Mouse (Mus musculus): ENCODE measurements around the gene Nlgn2. TPM values are rescaled to one million over a fixed set of nuclear protein-coding genes. Genes with fewer than 3 reads are reported as not detected.

The Nlgn2 gene
- 0.61 TPM for polyA plus RNA-seq (2017; shearing (Covaris generic))

DNA sequence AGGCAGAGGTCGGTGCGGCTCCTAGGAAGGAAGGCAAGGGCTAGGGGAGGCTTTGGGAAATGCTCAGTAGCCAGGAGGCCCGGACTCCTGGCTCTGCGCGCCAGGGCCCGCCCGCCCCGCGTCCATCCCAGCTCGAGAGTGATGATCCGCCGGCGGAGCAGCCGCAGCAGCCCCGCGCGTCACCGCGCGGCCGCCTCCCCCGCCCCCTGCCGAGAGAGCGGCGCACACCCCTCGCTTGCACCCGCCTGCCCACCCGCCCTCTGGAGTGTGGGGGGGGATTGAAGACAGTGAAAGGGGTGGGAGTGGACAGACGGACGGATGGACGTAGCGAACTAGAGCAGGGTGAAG, at the start of gene Nlgn2:
Nlgn2 (minus strand) TSS at position 181 of the 348 bp plus-strand sequence.

DNA sequence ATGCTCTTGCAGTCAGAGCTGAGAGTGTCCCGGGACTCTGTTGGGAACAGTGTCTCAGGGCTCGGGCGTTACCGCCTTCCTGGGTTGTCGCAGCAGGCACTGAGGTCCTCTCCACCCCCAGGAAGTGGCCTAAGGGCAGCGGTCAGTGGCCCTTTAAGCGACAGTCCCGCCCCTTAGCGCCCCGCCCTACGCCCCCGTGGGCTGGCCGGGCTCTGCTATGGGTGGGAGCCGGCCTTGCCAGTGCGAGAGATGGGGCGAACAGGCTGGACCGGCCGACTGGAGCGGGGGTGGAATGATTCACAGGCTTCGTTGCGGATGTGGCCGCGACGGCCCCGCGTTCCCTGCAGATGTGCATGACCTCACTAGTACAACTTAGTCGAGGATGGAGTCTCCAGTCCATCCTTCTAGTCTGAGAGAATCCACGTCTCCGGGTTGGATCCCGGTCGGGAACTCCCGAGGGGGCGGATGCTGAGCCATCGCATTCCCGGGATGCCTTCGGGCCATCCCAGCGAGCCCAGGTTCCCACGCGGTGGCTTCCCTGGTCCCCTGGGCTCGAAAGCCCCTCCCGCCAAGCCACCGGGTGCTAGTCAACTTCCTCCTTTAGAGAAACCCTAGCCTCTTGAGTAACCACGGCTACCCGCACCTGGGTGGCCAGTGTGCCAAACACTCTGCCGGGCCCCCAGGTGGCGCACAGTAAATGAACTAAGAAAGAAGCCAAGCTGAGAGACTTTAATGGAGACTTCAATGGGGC, 43.4 kb upstream of the Nlgn2 start, which contains the start of gene Kctd11:
Kctd11 (minus strand) TSS at position 554 of the 751 bp plus-strand sequence.

GRCm38 (mm10) chr11:69877878-69878277, 40.3 kb upstream of the Nlgn2 start, which contains the start of gene Tmem95:
Gene Tmem95 (minus strand): TSS chr11:69878018.

DNA sequence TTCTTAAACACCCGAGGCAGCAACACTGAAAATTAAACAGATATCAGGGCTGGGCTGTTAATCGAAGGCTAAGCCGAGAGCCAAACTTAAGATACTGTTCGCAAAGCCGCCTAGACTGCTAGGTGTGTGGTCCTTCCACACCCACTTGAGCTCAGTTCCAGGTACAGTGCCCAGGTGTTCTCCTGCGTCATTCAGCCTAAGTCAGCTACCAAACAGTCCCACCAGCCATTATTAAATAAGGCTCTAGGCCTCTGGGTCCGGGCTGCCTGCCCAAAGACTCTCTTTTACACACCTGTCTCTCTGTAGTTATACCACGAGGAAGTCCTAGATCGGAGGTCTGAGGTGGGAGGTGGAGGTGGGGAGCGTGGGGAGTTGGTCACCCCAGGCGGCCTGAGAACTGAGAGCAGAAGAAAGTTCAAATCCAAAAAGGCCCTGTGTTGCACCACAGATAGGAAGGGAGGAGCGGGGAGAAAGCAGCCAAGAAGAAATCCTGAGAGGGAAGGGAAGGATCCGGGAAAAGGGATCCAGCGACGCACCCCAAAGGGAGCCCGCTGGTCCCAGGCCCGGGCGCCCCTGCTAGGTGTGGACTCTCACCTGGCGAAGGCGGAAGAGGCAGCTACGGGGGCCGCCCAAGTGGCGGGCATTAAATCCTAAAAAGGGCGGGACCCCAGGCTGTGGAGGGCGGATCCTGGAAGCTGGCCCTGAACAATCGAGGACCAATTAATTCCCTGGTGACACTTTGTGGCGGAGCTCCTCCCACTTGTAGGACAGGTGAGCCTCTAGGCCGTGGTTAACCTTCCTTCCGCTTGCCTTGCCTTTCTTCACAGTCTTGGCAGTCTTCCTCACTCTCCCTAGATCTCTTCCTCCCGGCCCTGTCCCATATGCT, 20.8 kb upstream of the Nlgn2 start, which contains the start of gene Tnk1:
Tnk1 (minus strand) TSS at position 618 of the 886 bp plus-strand sequence.

DNA sequence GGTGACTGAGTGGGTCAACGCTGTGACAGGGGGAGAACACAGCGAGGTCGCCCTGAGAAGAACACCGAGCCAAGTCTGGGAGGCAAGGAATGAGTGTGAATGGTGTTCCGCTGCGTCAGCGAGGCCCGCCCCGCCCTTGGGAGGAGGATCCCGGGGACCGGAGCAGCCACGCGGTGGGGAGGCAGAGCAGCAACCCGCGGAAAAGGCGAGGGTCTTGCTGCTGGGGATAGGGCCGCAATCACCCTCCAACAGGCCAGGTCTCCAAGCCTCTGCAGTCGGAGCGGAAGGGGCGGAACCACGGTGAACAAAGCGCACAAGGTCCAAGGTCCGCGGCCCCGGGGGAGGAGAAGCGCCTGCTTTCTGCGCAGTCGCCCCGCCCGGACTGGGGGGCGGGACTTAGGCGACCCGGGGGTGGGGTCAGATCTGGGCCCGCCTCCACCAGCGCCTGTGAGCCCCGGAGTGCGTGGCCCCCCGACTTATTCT, 8.7 kb upstream of the Nlgn2 start, which contains the start of gene Plscr3:
Plscr3 (plus strand) TSS at position 179 of the 483 bp plus-strand sequence.

DNA sequence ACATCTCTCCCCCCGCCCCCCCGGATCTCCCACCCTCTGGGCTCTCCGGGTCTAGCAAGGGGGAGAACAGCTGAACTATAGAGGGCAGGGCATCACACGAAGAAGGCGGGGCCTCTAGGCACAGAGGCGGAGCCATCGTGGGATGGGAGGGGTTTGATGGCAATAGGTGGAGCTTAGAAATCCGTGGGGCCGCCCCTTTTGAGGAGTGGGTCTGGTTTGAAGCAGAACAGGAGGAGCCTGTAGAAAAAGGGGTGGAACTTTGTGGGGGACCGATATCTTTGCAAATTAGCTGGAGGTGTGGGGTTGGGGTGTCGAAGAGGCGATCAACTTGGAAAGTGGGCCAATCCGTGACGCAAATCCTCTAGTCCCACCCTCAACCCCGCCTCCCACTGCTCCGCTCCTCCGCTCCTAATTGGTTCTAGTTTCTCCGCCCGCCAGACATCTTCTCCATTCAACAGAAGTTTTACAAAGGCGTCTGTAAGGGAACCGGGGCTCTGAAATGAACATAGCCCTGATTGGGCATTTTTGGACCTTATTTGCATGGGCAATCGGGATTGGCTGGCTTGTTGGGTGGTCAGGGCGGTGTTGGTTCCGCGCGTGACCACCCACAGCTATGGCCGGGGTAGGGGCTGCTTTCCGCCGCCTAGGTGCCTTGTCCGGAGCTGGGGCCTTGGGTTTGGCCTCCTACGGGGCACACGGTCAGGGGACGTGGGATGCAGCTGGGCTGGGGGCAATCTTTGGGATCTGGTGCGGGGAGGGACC, 549 bp upstream of the Nlgn2 start, which contains the start of gene Tmem256:
Tmem256 (plus strand) TSS at position 563 of the 762 bp plus-strand sequence.

GRCm38 (mm10) chr11:69822080-69822479, 15.5 kb downstream of the Nlgn2 start, which contains the start of gene Spem1:
Gene Spem1 (minus strand): TSS chr11:69822180.

DNA sequence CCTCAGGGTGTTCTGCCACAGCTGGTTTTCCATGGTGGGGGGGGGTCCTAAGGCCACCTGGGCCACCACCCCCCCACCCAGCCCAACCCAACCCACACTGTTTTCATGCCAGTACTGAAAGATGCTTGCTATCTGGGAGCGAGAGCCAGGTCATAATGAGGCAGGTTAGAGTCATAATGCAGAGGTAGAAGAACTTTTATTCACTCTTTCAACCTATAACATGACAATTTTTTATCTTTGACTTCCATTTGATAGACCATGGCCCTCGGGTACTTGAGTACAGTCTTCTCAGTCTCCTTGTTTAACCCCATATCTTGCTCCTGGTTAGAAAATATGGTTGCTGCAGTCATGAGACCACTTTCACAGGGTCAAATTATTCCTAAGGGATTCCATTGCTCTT, 19.2 kb downstream of the Nlgn2 start, which contains the start of gene Spem2:
Spem2 (minus strand) TSS at position 101 of the 400 bp plus-strand sequence.

GRCm38 (mm10) chr11:69815155-69815554, 22.4 kb downstream of the Nlgn2 start, which contains the start of gene Gm39566:
Gene Gm39566 (minus strand): TSS chr11:69815298.

DNA sequence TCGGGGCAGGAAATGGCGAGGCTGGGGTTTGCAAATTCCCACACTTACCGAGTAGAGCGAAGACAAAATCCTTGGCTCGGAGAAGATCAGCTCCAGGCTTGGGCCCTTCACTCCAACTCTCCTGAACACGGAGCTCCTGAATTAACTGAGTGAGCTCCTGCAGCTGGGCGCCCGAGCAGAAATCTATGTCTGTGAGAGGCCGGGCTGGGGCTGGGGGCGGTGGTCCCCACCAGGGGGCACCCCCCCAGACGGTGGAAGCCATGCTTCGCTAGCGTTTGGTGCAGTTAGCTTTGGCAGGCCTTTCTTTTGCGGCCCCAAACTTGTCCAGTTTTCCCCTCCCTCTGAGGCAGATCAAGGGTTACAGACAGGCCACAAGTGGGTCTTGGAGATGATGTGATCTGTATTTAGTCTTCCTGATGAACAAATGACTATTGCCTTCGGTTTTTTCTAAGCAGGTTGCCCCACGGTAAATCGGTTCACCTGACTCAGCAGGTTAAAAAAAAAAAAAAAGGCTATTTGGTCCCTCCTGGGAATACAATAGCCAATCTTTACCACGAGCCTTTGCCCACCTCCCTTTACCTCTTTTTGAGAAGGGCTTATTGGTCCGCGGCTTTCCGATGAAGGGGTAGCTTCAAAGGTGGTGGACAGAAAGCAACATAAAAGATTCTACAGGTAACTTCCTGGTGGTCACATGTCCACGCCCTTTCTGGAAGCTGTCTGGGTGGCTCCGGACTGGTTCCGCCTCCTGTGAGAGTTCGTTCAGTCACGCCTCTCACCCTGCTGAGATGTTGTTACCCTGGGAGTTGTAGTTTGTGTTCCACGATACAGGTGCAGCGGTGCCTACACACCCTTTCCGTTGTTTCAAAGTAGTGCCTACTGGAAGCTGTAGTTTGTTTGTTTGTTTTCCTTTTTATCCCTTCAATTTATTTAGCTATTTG, 32.3 kb downstream of the Nlgn2 start, which contains the start of gene Tmem102:
Tmem102 (minus strand) TSS at position 653 of the 938 bp plus-strand sequence.

GRCm38 (mm10) chr11:69801379-69801977, 36.1 kb downstream of the Nlgn2 start, which contains the start of gene Fgf11:
Gene Fgf11 (minus strand): TSS chr11:69801857.

DNA sequence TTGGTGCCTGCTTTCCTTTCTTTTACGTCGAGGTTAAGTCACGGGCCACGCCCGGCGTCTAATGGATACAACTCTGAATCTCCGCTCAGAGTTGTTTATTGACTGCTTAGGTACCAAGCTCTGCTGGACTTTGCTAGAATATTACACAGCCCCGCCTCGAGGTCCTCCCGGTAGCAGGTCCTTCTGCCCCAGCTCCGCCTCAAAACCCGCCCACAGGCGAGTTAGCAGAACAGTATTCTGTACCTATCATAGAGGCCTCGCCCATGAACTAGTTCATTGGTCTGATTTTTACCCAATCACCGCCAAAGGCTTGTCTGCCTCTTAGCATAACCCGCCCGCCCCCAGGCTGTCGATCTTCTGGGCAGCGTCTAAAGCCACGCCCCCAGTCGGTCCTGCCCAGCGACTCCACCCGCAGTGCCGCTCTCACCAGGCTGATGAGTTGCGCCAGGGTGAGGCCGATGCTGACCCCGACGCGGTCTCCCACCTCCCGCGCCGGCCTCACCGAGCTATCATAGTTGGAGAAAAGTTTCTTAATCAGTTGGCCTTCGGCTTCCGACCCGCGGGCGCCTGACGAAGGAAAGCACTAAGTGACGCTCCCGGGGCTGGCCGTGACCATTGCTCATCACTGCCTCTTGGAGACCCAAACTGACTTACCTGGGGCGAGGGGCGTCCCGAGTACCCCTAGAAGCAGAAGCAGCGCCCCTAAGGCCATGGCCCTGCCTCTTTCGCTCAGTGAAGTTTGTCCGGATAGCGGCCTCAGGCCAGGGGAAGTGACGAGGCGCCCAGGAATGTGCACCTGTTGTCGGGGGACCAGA, 42.2 kb downstream of the Nlgn2 start, which contains the start of gene Chrnb1:
Chrnb1 (minus strand) TSS at position 776 of the 815 bp plus-strand sequence.

Other genes with a start within 250 kb of the Nlgn2 start
- 0.20 TPM for gene Atp1b2, start 231.8 kb downstream of the Nlgn2 start, polyA plus RNA-seq (2017; shearing (Covaris generic))
- gene Shbg, start 219.9 kb downstream of the Nlgn2 start, polyA plus RNA-seq (2017; shearing (Covaris generic)): not detected
- gene Sat2, start 215.8 kb downstream of the Nlgn2 start, polyA plus RNA-seq (2017; shearing (Covaris generic)): not detected
- gene Fxr2, start 204.8 kb downstream of the Nlgn2 start, polyA plus RNA-seq (2017; shearing (Covaris generic)): 11.9 TPM
- gene Sox15, start 182.5 kb downstream of the Nlgn2 start, polyA plus RNA-seq (2017; shearing (Covaris generic)): not detected
- gene Mpdu1, start 175.1 kb downstream of the Nlgn2 start, polyA plus RNA-seq (2017; shearing (Covaris generic)): 56.1 TPM
- gene Cd68, start 171.6 kb downstream of the Nlgn2 start, polyA plus RNA-seq (2017; shearing (Covaris generic)): 10.3 TPM
- gene Eif4a1, start 165.4 kb downstream of the Nlgn2 start, polyA plus RNA-seq (2017; shearing (Covaris generic)): 508 TPM
- 39.6 TPM for gene Senp3, start 155.7 kb downstream of the Nlgn2 start, polyA plus RNA-seq (2017; shearing (Covaris generic))
- 0.29 TPM for gene Tnfsf13, start 152.0 kb downstream of the Nlgn2 start, polyA plus RNA-seq (2017; shearing (Covaris generic))
- gene Tnfsf12, start 141.9 kb downstream of the Nlgn2 start, polyA plus RNA-seq (2017; shearing (Covaris generic)): not detected
- not detected for gene Tnfsfm13, start 141.7 kb downstream of the Nlgn2 start, polyA plus RNA-seq (2017; shearing (Covaris generic))
- 58.0 TPM for gene Polr2a, start 79.1 kb downstream of the Nlgn2 start, polyA plus RNA-seq (2017; shearing (Covaris generic))
- gene Slc35g3, start 75.8 kb downstream of the Nlgn2 start, polyA plus RNA-seq (2017; shearing (Covaris generic)): not detected
- 5.8 TPM for gene Zbtb4, start 71.9 kb downstream of the Nlgn2 start, polyA plus RNA-seq (2017; shearing (Covaris generic))
- gene Chrnb1, start 41.8 kb downstream of the Nlgn2 start, polyA plus RNA-seq (2017; shearing (Covaris generic)): 6.2 TPM
- gene Fgf11, start 35.9 kb downstream of the Nlgn2 start, polyA plus RNA-seq (2017; shearing (Covaris generic)): not detected
- gene Tmem102, start 32.2 kb downstream of the Nlgn2 start, polyA plus RNA-seq (2017; shearing (Covaris generic)): not detected
- gene Gm39566, start 22.5 kb downstream of the Nlgn2 start, polyA plus RNA-seq (2017; shearing (Covaris generic)): not detected
- not detected for gene Spem2, start 19.3 kb downstream of the Nlgn2 start, polyA plus RNA-seq (2017; shearing (Covaris generic))
- not detected for gene Spem1, start 15.6 kb downstream of the Nlgn2 start, polyA plus RNA-seq (2017; shearing (Covaris generic))
- 113 TPM for gene Tmem256, start 730 bp upstream of the Nlgn2 start, polyA plus RNA-seq (2017; shearing (Covaris generic))
- 27.8 TPM for gene Plscr3, start 8.6 kb upstream of the Nlgn2 start, polyA plus RNA-seq (2017; shearing (Covaris generic))
- not detected for gene Tnk1, start 20.9 kb upstream of the Nlgn2 start, polyA plus RNA-seq (2017; shearing (Covaris generic))
- gene Tmem95, start 40.2 kb upstream of the Nlgn2 start, polyA plus RNA-seq (2017; shearing (Covaris generic)): not detected
- gene Kctd11, start 43.6 kb upstream of the Nlgn2 start, polyA plus RNA-seq (2017; shearing (Covaris generic)): 2.3 TPM
- 663 TPM for gene Acap1, start 57.8 kb upstream of the Nlgn2 start, polyA plus RNA-seq (2017; shearing (Covaris generic))
- gene 2810408A11Rik, start 63.2 kb upstream of the Nlgn2 start, polyA plus RNA-seq (2017; shearing (Covaris generic)): 3.0 TPM
- 5.7 TPM for gene Neurl4, start 63.3 kb upstream of the Nlgn2 start, polyA plus RNA-seq (2017; shearing (Covaris generic))
- 163 TPM for gene Gps2, start 76.1 kb upstream of the Nlgn2 start, polyA plus RNA-seq (2017; shearing (Covaris generic))
- gene Eif5a, start 84.2 kb upstream of the Nlgn2 start, polyA plus RNA-seq (2017; shearing (Covaris generic)): 1,233 TPM
- gene Ybx2, start 98.0 kb upstream of the Nlgn2 start, polyA plus RNA-seq (2017; shearing (Covaris generic)): not detected
- gene Slc2a4, start 110.4 kb upstream of the Nlgn2 start, polyA plus RNA-seq (2017; shearing (Covaris generic)): not detected
- gene Cldn7, start 127.0 kb upstream of the Nlgn2 start, polyA plus RNA-seq (2017; shearing (Covaris generic)): not detected
- 36.6 TPM for gene Ctdnep1, start 143.4 kb upstream of the Nlgn2 start, polyA plus RNA-seq (2017; shearing (Covaris generic))
- gene Elp5, start 144.7 kb upstream of the Nlgn2 start, polyA plus RNA-seq (2017; shearing (Covaris generic)): 70.7 TPM
- 438 TPM for gene Gabarap, start 153.4 kb upstream of the Nlgn2 start, polyA plus RNA-seq (2017; shearing (Covaris generic))
- gene Phf23, start 158.0 kb upstream of the Nlgn2 start, polyA plus RNA-seq (2017; shearing (Covaris generic)): 117 TPM
- 25.7 TPM for gene Dvl2, start 162.8 kb upstream of the Nlgn2 start, polyA plus RNA-seq (2017; shearing (Covaris generic))
- 152 TPM for gene Acadvl, start 177.6 kb upstream of the Nlgn2 start, polyA plus RNA-seq (2017; shearing (Covaris generic))
- gene Dlg4, start 179.2 kb upstream of the Nlgn2 start, polyA plus RNA-seq (2017; shearing (Covaris generic)): 11.7 TPM
- not detected for gene Asgr1, start 216.3 kb upstream of the Nlgn2 start, polyA plus RNA-seq (2017; shearing (Covaris generic))

Data from inflammation-experienced regulatory T-cells, adult 16 weeks (primary cell).